Mouse (Mus musculus) neural tube, embryonic 14.5 days (tissue): Measurements from ENCODE around the gene Pabpn1. TPM values are rescaled to one million over a fixed set of nuclear protein-coding genes. Genes with fewer than 3 reads are reported as not detected.

Source experiments
- ATAC-seq: fragments of 200-750 bp; cut with Nextera tagmentation; 2 replicates; pipeline ENCODE4 v1.8.0; 2017; ENCODE audit warnings: low read depth, mild to moderate bottlenecking, moderate TSS enrichment, moderate library complexity
- H3K27ac ChIP-seq: fragments of 300-500 bp; sonication (generic); 2 replicates; pipeline ENCODE4 v1.5.1; 2014; ENCODE audit warnings: low read depth, mild to moderate bottlenecking, control low read depth, low read length, moderate library complexity, mixed read lengths
- H3K27me3 ChIP-seq: fragments of 300-500 bp; sonication (generic); 2 replicates; pipeline ENCODE4 v1.6.1; 2014; ENCODE audit warnings: low read length; ENCODE audit not compliant: control insufficient read depth, insufficient read depth
- H3K36me3 ChIP-seq: fragments of 300-500 bp; sonication (generic); 2 replicates; pipeline ENCODE4 v1.6.1; 2014; ENCODE audit warnings: low read length, mixed read lengths; ENCODE audit not compliant: control insufficient read depth, insufficient read depth
- H3K4me1 ChIP-seq: fragments of 300-500 bp; sonication (generic); 2 replicates; pipeline ENCODE4 v1.6.1; 2014; ENCODE audit warnings: low read length; ENCODE audit not compliant: control insufficient read depth, insufficient read depth
- H3K4me2 ChIP-seq: fragments of 300-500 bp; sonication (generic); 2 replicates; pipeline ENCODE4 v1.6.1; 2014; ENCODE audit warnings: mild to moderate bottlenecking, low read depth, low read length, control low read depth
- H3K4me3 ChIP-seq: fragments of 300-500 bp; sonication (generic); 2 replicates; pipeline ENCODE4 v1.5.1; 2014; ENCODE audit warnings: low read depth, low read length, control low read depth, mixed read lengths
- H3K9ac ChIP-seq: fragments of 300-500 bp; sonication (generic); replicated peaks from 2 replicates; pipeline ENCODE4 v1.6.1; 2014; ENCODE audit warnings: low read depth, mild to moderate bottlenecking, control low read depth, low read length, mixed read lengths
- H3K9me3 ChIP-seq: fragments of 300-500 bp; sonication (generic); 2 replicates; pipeline ENCODE4 v1.6.1; 2016; ENCODE audit warnings: low read length; ENCODE audit not compliant: control insufficient read depth
- WGBS: fragments of 180-500 bp; shearing (Covaris S2); extraction: QIAGEN DNeasy Blood & Tissue Kit; methylation state at CpG from one replicate; pipeline ENCODE4 v1.1.7; 2014; 5-methylcytosine and 5-hydroxymethylcytosine counted together
- polyA plus RNA-seq: library from polyadenylated mRNA; unstranded; fragments of >200 nt; fragmentation: Nextera tagmentation; extraction: Ambion mirVana; gene quantifications from 2 replicates; pipeline ENCODE4 v1.2.1, GENCODE M21; 2014

The Pabpn1 gene
- polyA plus RNA-seq, 1 experiment from 2014 or later: 176 TPM

DNA sequence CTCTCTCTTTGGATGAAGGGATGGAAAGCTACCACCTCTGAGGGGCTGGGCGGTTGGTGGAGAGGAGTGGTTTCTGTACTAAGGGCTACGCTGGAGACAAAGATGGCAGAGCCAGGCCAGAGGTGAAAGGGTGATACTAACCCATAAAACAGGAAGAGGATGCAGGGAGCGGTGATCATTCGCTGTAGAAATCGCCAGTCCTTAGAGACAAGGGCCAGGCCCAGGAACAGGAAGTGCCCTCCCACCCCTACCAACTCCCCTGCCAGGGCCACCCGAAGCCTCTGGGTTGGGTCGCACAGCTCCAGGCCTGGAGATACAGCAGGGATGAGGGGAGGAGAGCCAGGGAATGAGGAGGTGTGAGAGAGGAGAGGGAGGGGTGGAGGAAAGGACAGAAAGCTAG, 16.4 kb downstream of the Pabpn1 start:
- Histone ChIP-seq H3K27ac (no peak overlapping the region), H3K9me3 (no peaks in the 10 kb centered on the region), H3K27me3 (no peaks in the 10 kb centered on the region), H3K9ac (no peak overlapping the region), H3K4me3 (no peak overlapping the region), H3K4me2 (no peak overlapping the region), H3K4me1 (peaks cover 18% of the 10 kb centered on the region; the same call in 1 of the 2 replicates), H3K36me3 (peaks cover 51% of the 10 kb centered on the region)
- no peak for ATAC-seq
- WGBS: 83% methylated on average over 7 of the region's 7 CpGs

DNA sequence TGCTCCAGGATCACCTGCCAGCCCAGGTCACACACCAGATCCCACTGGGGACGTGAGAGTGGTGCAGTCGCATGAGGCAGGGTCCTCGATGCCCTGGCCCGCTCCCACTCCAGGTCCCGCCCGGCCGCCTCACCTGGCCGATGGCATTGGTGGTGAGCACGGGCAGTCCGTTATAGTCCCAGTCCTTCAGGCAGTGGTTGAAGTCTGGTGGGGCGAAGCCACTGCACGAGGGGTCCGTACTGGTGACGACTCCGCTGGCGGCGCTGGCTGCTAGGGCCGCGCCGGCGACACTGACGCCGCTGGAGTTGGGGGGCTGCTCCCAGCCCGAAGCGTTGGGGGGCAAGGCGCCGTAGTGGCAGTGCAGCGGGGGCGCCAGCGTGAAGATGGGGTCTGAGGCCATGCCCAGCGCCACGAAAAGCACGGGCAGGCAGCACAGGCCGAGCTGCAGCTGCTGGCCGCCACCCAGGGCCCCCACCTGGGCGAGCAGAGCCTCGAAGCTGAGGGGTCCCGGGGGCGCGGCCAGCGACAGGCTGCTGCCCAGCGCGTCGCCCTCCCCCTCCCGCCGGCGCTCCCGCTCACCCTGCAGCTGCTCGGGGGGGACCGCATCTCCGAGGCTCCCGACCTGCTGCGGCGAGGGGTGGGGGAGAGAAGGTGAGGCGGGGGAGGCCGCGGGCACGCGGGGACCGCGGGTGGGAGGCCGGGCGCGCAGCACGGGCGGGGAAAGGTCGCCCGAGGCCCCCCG, 20.0 kb downstream of the Pabpn1 start:
- Histone ChIP-seq H3K4me1 (peaks cover 20% of the 10 kb centered on the region; the same call in 1 of the 2 replicates), H3K4me2 (peak overlapping the region; percentile 96), H3K9me3 (no peaks in the 10 kb centered on the region), H3K27me3 (no peaks in the 10 kb centered on the region), H3K36me3 (peaks cover 35% of the 10 kb centered on the region), H3K27ac (peak overlapping the region; percentile 93), H3K9ac (peak overlapping the region; percentile 97), H3K4me3 (peak overlapping the region; percentile 88)
- peak; percentile 70 for ATAC-seq
- WGBS: 2% methylated on average over 62 of the region's 69 CpGs

DNA sequence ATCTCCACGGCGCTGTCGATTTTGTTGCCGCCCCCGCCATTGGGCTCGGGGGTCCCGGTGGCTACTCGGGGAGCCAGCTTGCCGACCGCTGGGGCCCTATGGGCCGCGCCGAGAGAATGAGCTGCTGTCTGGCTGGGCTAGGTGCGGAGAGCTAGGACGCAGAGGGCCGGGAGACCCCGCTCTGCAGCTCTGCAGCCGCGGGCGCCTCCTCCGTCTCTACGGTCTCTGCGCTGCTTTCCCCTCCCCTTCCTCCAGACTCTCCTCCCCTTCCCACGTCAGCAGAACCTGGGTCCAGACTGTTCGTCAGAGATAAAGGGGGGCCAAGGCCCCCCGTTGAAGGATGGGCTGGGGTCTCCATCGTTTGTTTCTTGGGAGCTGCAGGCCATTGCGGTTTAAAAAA, 20.6 kb downstream of the Pabpn1 start, which contains the start of gene Slc22a17:
Slc22a17 (minus strand) TSS at position 247 of the 400 bp plus-strand sequence.
- Histone ChIP-seq H3K36me3 (peaks cover 29% of the 10 kb centered on the region), H3K9ac (peak within 1 kb of the TSS; percentile 97), H3K27ac (peak within 1 kb of the TSS; percentile 93), H3K9me3 (no peaks in the 10 kb centered on the region), H3K4me1 (peaks cover 20% of the 10 kb centered on the region; the same call in 1 of the 2 replicates), H3K4me3 (peak within 1 kb of the TSS; percentile 88), H3K4me2 (peak within 1 kb of the TSS; percentile 96), H3K27me3 (no peaks in the 10 kb centered on the region)
- peak; percentile 98 for ATAC-seq
- WGBS: under 1% methylated on average over 24 of the region's 28 CpGs

DNA sequence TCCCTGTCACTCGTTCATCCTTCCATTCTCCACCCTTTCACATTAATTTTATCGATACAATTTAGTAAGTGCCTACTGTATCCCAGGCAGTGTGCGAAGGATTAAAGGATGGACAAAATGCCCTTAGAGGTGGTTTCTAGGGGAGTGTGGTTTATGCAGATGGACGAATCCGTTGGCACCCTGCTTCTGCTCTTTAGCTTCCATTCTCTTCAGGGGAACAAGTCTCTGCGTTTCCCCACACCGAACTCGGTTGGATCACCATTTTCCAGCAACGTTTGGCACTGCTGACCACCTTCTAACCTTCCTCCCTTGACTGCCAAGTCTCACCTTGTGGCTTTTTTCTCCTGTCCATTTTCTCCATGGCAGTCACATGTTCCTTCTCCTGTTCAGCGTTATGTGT, 21.0 kb downstream of the Pabpn1 start:
- WGBS: 16% methylated on average over 10 of the region's 10 CpGs
- H3K9ac ChIP-seq: peak overlapping the region; percentile 97

DNA sequence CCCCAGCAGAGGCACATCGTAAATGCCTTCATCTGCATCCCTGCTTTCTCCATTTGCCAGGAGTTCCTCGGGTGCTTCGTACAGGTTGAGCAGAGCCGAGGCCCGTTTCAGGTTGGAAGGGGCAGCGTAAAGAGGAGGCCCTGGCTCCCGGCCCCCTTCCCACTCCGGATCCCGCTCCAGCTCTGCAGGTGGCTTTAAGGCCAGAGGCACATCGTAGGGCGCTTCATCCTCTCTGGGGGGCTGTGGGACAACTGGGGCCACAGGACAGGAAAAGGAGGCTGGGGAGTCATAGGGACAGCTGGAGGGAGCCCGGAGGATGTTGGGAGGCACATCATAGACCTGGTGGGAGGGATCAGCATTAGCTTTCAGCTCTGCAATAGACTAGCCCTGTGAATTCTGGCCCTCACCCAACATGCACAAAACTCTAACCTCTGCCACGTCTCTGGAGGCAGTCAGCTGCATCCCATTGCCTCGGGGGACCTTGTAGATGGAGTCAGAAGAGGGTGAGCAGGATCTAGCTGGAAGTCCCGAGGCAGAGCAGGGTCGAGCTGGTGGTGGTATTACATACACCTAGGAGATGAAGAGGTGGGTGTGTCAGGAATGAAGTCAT, 27.9 kb downstream of the Pabpn1 start:
- no peaks in the 10 kb centered on the region for H3K27me3 ChIP-seq
- H3K27ac ChIP-seq: no peak overlapping the region
- WGBS: 92% methylated on average over 16 of the region's 16 CpGs
- no peak overlapping the region for H3K4me2 ChIP-seq
- H3K4me1 ChIP-seq: peaks cover 1% of the 10 kb centered on the region; the same call in 1 of the 2 replicates
- peaks cover 6% of the 10 kb centered on the region; the same call in 1 of the 2 replicates for H3K36me3 ChIP-seq
- H3K9ac ChIP-seq: no peak overlapping the region
- no peak overlapping the region for H3K4me3 ChIP-seq
- ATAC-seq: no peak
- no peaks in the 10 kb centered on the region; the same call in 1 of the 2 replicates for H3K9me3 ChIP-seq

More for the DNA sequence above, 21.0 kb downstream of the Pabpn1 start:
- H3K27me3 ChIP-seq: no peaks in the 10 kb centered on the region
- no peak for ATAC-seq
- H3K4me2 ChIP-seq: peak overlapping the region; percentile 96
- H3K36me3 ChIP-seq: peaks cover 24% of the 10 kb centered on the region
- peak overlapping the region; percentile 93 for H3K27ac ChIP-seq
- peak overlapping the region; percentile 88 for H3K4me3 ChIP-seq
- H3K4me1 ChIP-seq: peaks cover 20% of the 10 kb centered on the region; the same call in 1 of the 2 replicates
- H3K9me3 ChIP-seq: no peaks in the 10 kb centered on the region

DNA sequence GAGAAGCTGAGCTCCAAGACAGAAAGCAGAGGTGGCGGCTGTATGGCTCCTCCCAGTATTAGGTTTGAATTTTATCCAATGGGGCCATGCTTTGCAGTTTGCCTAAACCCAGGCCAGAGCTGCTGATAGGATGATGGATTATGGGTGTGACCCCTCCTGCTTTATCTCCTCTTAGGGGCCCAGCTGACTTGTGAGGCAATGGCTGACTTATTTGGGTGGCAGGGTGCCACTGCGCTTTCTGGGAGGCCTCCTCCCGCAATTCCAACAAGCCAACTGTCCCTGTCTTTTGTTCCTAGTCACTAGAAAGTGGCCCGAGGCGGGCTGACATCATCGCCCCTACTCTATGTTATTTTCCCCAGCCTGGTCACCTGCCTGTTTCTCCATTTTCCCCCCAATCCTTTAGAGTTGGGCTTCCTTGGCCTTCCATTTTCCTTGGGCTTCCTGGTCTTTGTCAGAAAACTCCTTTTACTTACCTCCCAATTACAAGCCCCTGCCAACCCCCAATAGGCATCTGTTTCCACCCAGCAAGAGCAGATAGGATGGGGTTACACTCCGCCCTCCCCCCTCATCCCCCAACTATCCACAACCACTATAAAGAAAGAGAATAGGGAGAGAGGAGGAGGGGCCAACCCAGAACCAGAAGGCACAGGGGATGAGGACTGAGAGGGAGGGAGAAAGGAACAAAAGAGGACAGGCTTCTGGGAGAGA, 32.5 kb downstream of the Pabpn1 start:
- Histone ChIP-seq H3K4me1 (peaks cover 8% of the 10 kb centered on the region; the same call in 1 of the 2 replicates), H3K9me3 (no peaks in the 10 kb centered on the region; the same call in 1 of the 2 replicates), H3K27ac (peak overlapping the region; percentile 52), H3K9ac (peak overlapping the region; percentile 72; the same call in 1 of the 2 replicates), H3K36me3 (no peaks in the 10 kb centered on the region), H3K4me3 (peak overlapping the region; percentile 44), H3K27me3 (no peaks in the 10 kb centered on the region), H3K4me2 (peak overlapping the region; percentile 98)
- ATAC-seq: peak; percentile 45; the same call in 1 of the 2 replicates
- WGBS: 6% methylated on average over 7 of the region's 7 CpGs

DNA sequence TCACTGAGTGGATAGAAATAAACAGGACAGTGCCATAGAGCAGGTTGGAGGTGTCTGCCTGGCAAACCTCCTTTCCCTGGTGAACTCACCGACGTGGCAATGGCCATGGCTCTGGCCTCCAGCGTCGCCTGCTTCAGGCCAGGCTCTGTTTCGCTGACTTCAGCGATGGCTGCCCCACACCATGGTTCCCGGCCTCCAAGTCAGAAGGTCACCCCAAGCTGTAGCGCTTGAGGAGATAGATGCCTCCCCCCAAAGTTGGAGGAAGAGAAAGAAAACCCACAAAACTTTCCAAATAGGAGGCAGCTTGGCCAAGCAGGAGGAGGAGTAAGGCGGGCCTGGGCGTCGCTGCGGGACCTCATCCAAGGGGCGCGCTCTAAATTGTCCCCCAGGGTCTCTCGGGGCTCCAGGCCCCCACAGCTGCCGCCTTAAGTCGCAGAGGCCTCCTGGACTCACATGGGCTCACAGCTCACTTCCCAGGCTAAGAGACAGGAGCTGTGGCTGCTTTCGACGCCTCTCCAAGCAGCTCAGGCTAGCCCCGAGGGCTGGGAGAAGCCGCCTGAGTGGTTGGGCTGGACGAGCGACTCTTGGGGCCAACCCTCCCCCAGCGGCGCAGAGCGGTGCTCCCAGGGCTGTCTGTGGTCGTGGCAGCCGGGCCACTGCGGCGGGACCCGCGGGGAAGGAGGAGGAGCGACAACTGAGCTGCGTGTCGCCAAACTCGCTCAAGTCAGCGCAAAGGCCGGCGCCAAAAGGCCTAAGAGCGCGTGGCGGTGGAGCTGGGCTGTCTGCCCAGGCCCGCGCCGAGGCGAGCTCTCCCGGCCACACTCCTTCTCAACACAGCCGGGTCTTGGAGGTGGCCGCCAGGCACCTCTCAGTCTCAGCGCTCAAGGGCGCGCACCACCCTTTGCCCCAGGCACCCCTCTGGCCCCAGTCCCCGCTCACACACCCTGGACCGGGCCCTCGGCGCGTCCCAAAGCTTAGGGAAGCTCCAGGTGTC, 33.3 kb downstream of the Pabpn1 start, which contains the start of gene Efs:
Efs (minus strand) TSS at position 778 of the 994 bp plus-strand sequence.
- Histone ChIP-seq H3K4me3 (peak within 1 kb of the TSS; percentile 44), H3K4me1 (peaks cover 8% of the 10 kb centered on the region; the same call in 1 of the 2 replicates), H3K36me3 (no peaks in the 10 kb centered on the region), H3K27ac (peak within 1 kb of the TSS; percentile 52), H3K27me3 (no peaks in the 10 kb centered on the region), H3K9me3 (no peaks in the 10 kb centered on the region; the same call in 1 of the 2 replicates), H3K4me2 (peak within 1 kb of the TSS; percentile 98), H3K9ac (peak within 1 kb of the TSS; percentile 72)
- ATAC-seq: peak; percentile 58
- 2% methylated on average over 57 of the region's 57 CpGs for WGBS
